Mouse (Mus musculus): ENCODE results near the gene Pim1.
"Not testable (repeated sequence)": the region's sequence is repeated elsewhere in the genome, so short reads cannot be mapped to it uniquely, and the experiment has no call there.

The Pim1 gene

GRCm38 (mm10) chr17:29450899-29451840 is 39.4 kb upstream of the Pim1 start:
- no peaks in the 10 kb centered on the region for H3K9me3 ChIP-seq (ENCODE audit: low read length)
- TF ChIP-seq POU5F1 (IDR thresholded peaks at IDR 0.05; ENCODE audit: borderline replicate concordance, low read length) (no peak), NANOG (IDR thresholded peaks at IDR 0.05; ENCODE audit: borderline replicate concordance, low read length) (peak; percentile 97)
- H3K4me1 ChIP-seq (replicated peaks; ENCODE audit: low read depth, low read length): peaks cover 79% of the 10 kb centered on the region
- peak overlapping the region; percentile 60 for H3K4me3 ChIP-seq (replicated peaks; ENCODE audit: low read length)
- H3K36me3 ChIP-seq (ENCODE audit: insufficient read depth, low read length): no peaks in the 10 kb centered on the region
- H3K27me3 ChIP-seq (ENCODE audit: insufficient read depth, low read length): no peaks in the 10 kb centered on the region

GRCm38 (mm10) chr17:29451841-29452210 is 38.7 kb upstream of the Pim1 start:
- no peak for TF ChIP-seq CTCF (conservative IDR thresholded peaks at IDR 0.05; ENCODE audit: low read length)
- no peak for TF ChIP-seq POU5F1 (IDR thresholded peaks at IDR 0.05; ENCODE audit: borderline replicate concordance, low read length)
- TF ChIP-seq NANOG (IDR thresholded peaks at IDR 0.05; ENCODE audit: borderline replicate concordance, low read length): no peak
- Histone ChIP-seq H3K27me3 (ENCODE audit: insufficient read depth, low read length) (no peaks in the 10 kb centered on the region), H3K4me1 (replicated peaks; ENCODE audit: low read depth, low read length) (peaks cover 79% of the 10 kb centered on the region)

GRCm38 (mm10) chr17:29454119-29454518 is 36.4 kb upstream of the Pim1 start:
- peak; percentile 68 for TF ChIP-seq CTCF (conservative IDR thresholded peaks at IDR 0.05; ENCODE audit: low read length)

More at GRCm38 (mm10) chr17:29451841-29452210, 38.7 kb upstream of the Pim1 start:
- peak overlapping the region; percentile 60 for H3K4me3 ChIP-seq (replicated peaks; ENCODE audit: low read length)
- H3K36me3 ChIP-seq (ENCODE audit: insufficient read depth, low read length): no peaks in the 10 kb centered on the region
- no peaks in the 10 kb centered on the region for H3K9me3 ChIP-seq (ENCODE audit: low read length)

GRCm38 (mm10) chr17:29455411-29456120 is 35.0 kb upstream of the Pim1 start:
- TF ChIP-seq CTCF (conservative IDR thresholded peaks at IDR 0.05; ENCODE audit: low read length) (no peak), POU5F1 (IDR thresholded peaks at IDR 0.05; ENCODE audit: borderline replicate concordance, low read length) (no peak), NANOG (IDR thresholded peaks at IDR 0.05; ENCODE audit: borderline replicate concordance, low read length) (no peak)
- H3K36me3 ChIP-seq (ENCODE audit: insufficient read depth, low read length): no peaks in the 10 kb centered on the region
- H3K4me3 ChIP-seq (replicated peaks; ENCODE audit: low read length): peak overlapping the region; percentile 37; the same call in 1 of the 2 replicates
- no peaks in the 10 kb centered on the region for H3K9me3 ChIP-seq (ENCODE audit: low read length)
- H3K27me3 ChIP-seq (ENCODE audit: insufficient read depth, low read length): no peaks in the 10 kb centered on the region
- H3K4me1 ChIP-seq (replicated peaks; ENCODE audit: low read depth, low read length): peaks cover 80% of the 10 kb centered on the region

More at GRCm38 (mm10) chr17:29454119-29454518, 36.4 kb upstream of the Pim1 start:
- not testable (repeated sequence) for H3K36me3 ChIP-seq (ENCODE audit: insufficient read depth, low read length); H3K27me3 ChIP-seq (ENCODE audit: insufficient read depth, low read length); H3K9me3 ChIP-seq (ENCODE audit: low read length); H3K4me3 ChIP-seq (replicated peaks; ENCODE audit: low read length)
- peaks cover 80% of the 10 kb centered on the region for H3K4me1 ChIP-seq (replicated peaks; ENCODE audit: low read depth, low read length)

- Histone ChIP-seq H3K36me3 (ENCODE audit: insufficient read depth, low read length) (peaks cover 6% of the 10 kb centered on the region), H3K4me3 (replicated peaks; ENCODE audit: low read length) (no peak overlapping the region), H3K27me3 (ENCODE audit: insufficient read depth, low read length) (no peaks in the 10 kb centered on the region), H3K9me3 (ENCODE audit: low read length) (no peaks in the 10 kb centered on the region), H3K4me1 (replicated peaks; ENCODE audit: low read depth, low read length) (peaks cover 89% of the 10 kb centered on the region)
- TF ChIP-seq POU5F1 (IDR thresholded peaks at IDR 0.05; ENCODE audit: borderline replicate concordance, low read length) (no peak), CTCF (conservative IDR thresholded peaks at IDR 0.05; ENCODE audit: low read length) (no peak), NANOG (IDR thresholded peaks at IDR 0.05; ENCODE audit: borderline replicate concordance, low read length) (no peak)
Measured at GRCm38 (mm10) chr17:29456476-29456875, 34.1 kb upstream of the Pim1 start.

GRCm38 (mm10) chr17:29456926-29457325 is 33.6 kb upstream of the Pim1 start:
- Histone ChIP-seq H3K36me3 (ENCODE audit: insufficient read depth, low read length) (peaks cover 8% of the 10 kb centered on the region), H3K4me1 (replicated peaks; ENCODE audit: low read depth, low read length) (peaks cover 89% of the 10 kb centered on the region), H3K4me3 (replicated peaks; ENCODE audit: low read length) (0 out of 2 replicates have a peak overlapping the region, but pooled peaks have one; percentile 32), H3K27me3 (ENCODE audit: insufficient read depth, low read length) (no peaks in the 10 kb centered on the region), H3K9me3 (ENCODE audit: low read length) (no peaks in the 10 kb centered on the region)
- TF ChIP-seq POU5F1 (IDR thresholded peaks at IDR 0.05; ENCODE audit: borderline replicate concordance, low read length) (no peak), CTCF (conservative IDR thresholded peaks at IDR 0.05; ENCODE audit: low read length) (no peak), NANOG (IDR thresholded peaks at IDR 0.05; ENCODE audit: borderline replicate concordance, low read length) (no peak)

GRCm38 (mm10) chr17:29457795-29458560 is 32.6 kb upstream of the Pim1 start:
- H3K9me3 ChIP-seq (ENCODE audit: low read length): no peaks in the 10 kb centered on the region
- peaks cover 8% of the 10 kb centered on the region for H3K36me3 ChIP-seq (ENCODE audit: insufficient read depth, low read length)
- H3K4me3 ChIP-seq (replicated peaks; ENCODE audit: low read length): 0 out of 2 replicates have a peak overlapping the region, but pooled peaks have one; percentile 66
- peaks cover 91% of the 10 kb centered on the region for H3K4me1 ChIP-seq (replicated peaks; ENCODE audit: low read depth, low read length)
- no peaks in the 10 kb centered on the region for H3K27me3 ChIP-seq (ENCODE audit: insufficient read depth, low read length)
- no peak for TF ChIP-seq CTCF (conservative IDR thresholded peaks at IDR 0.05; ENCODE audit: low read length)
- TF ChIP-seq POU5F1 (IDR thresholded peaks at IDR 0.05; ENCODE audit: borderline replicate concordance, low read length): no peak
- TF ChIP-seq NANOG (IDR thresholded peaks at IDR 0.05; ENCODE audit: borderline replicate concordance, low read length): no peak

All from E14TG2a.4 (cell line).